Mouse (Mus musculus) forebrain, postnatal 0 days (tissue): ENCODE results near the gene Asb5. TPM values are rescaled to one million over a fixed set of nuclear protein-coding genes. Genes with fewer than 3 reads are reported as not detected.
"Not testable (repeated sequence)": the region's sequence is repeated elsewhere in the genome, so short reads cannot be mapped to it uniquely, and the experiment has no call there.

Experiments
- ATAC-seq: fragments of 200-750 bp; cut with Nextera tagmentation; 2 replicates; pipeline ENCODE4 v1.8.0; 2017; ENCODE audit warnings: mild to moderate bottlenecking, moderate library complexity
- DNase-seq: peaks from one replicate; pipeline ENCODE4 v3.0.0-alpha.2; 2015
- H3K27ac ChIP-seq: fragments of 300-500 bp; sonication (generic); 2 replicates; pipeline ENCODE4 v1.5.1; 2014; ENCODE audit warnings: low read depth, mild to moderate bottlenecking, antibody characterized with exemption, low read length, moderate library complexity, mixed read lengths
- H3K27me3 ChIP-seq: fragments of 300-500 bp; sonication (generic); 2 replicates; pipeline ENCODE4 v1.6.1; 2014; ENCODE audit warnings: mild to moderate bottlenecking, low read length, mixed read lengths; ENCODE audit not compliant: insufficient read depth
- H3K36me3 ChIP-seq: fragments of 300-500 bp; sonication (generic); 2 replicates; pipeline ENCODE4 v1.6.1; 2014; ENCODE audit warnings: mild to moderate bottlenecking, moderate library complexity; ENCODE audit not compliant: insufficient read depth
- H3K4me1 ChIP-seq: fragments of 300-500 bp; sonication (generic); 2 replicates; pipeline ENCODE4 v1.6.1; 2014; ENCODE audit warnings: antibody characterized with exemption; ENCODE audit not compliant: insufficient read depth
- H3K4me2 ChIP-seq: fragments of 300-500 bp; sonication (generic); 2 replicates; pipeline ENCODE4 v1.6.1; 2014; ENCODE audit warnings: low read depth, mild to moderate bottlenecking, moderate library complexity
- H3K4me3 ChIP-seq: fragments of 300-500 bp; sonication (generic); 2 replicates; pipeline ENCODE4 v1.5.1; 2014; ENCODE audit warnings: low read depth, low read length, mixed read lengths
- H3K9ac ChIP-seq: fragments of 300-500 bp; sonication (generic); 2 replicates; pipeline ENCODE4 v1.6.1; 2014; ENCODE audit warnings: mild to moderate bottlenecking
- H3K9me3 ChIP-seq: fragments of 300-500 bp; sonication (generic); 2 replicates; pipeline ENCODE4 v1.6.1; 2016; ENCODE audit warnings: low read length
- CTCF ChIP-seq: sonication (generic); IDR thresholded peaks from 2 replicates; pipeline ENCODE4 v1.5.1; 2016; ENCODE audit warnings: antibody characterized with exemption, control low read depth, low read depth
- WGBS: fragments of 180-500 bp; shearing (Covaris S2); extraction: QIAGEN DNeasy Blood & Tissue Kit; methylation state at CpG from one replicate; pipeline ENCODE4 v1.1.7; 2014; 5-methylcytosine and 5-hydroxymethylcytosine counted together
- polyA plus RNA-seq: library from polyadenylated mRNA; unstranded; fragments of >200 nt; fragmentation: Nextera tagmentation; extraction: Ambion mirVana; gene quantifications from 2 replicates; pipeline ENCODE4 v1.2.1, GENCODE M21; 2015
- total RNA-seq: library from RNA; depleted of rRNA; stranded (reverse); fragments of >200 nt; gene quantifications from 2 replicates; pipeline ENCODE4 v1.2.3, GENCODE M21; 2014; rRNA removed

The Asb5 gene
- total and polyA plus RNA-seq, 2 experiments from 2014 or later = 2.2 to 10.2 TPM

GRCm38 (mm10) chr8:54596940-54597339, 67.6 kb downstream of the Asb5 start:
- WGBS = 60% methylated on average over 2 of the region's 2 CpGs
- ATAC-seq = no peak; the same call in 1 of the 2 replicates

GRCm38 (mm10) chr8:54597386-54597785, 68.0 kb downstream of the Asb5 start:
- H3K4me3 ChIP-seq = no peak overlapping the region
- WGBS = 84% methylated on average over 2 of the region's 2 CpGs

More at GRCm38 (mm10) chr8:54596940-54597339, 67.6 kb downstream of the Asb5 start:
- Histone ChIP-seq H3K4me2 (no peak overlapping the region), H3K9ac (no peak overlapping the region), H3K27ac (no peak overlapping the region), H3K4me1 (peaks cover 13% of the 10 kb centered on the region), H3K36me3 (no peaks in the 10 kb centered on the region), H3K9me3 (no peaks in the 10 kb centered on the region), H3K27me3 (no peaks in the 10 kb centered on the region), H3K4me3 (no peak overlapping the region)
- DNase-seq = peak; percentile 47
- no peak for TF ChIP-seq CTCF

DNA sequence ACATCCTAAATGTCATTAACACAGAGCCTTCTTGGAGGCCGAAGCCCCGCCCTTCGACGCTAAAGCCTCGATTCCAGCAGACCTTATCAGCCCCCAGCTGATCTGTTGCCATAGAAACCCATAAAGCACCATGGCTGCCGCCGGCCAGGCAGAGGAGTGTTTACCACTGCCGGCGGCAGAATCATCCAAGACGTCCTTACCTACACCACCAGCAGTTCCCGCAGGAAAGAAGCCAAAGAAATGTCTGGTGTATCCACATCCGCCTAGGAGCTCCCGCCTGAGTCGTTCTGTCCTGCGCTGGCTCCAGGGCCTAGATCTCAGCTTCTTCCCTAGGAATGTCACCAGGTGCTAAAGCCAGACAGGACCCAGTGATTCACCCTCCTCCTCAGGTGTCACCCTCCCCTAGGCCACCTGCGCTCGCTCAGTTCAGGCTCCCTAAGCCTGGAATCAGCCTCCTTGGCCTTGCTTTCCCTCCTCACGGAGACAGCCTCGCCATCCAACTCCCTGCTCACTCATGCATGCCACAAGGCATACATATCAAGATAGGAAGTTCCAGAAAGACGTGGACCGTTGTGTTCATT, 71.4 kb downstream of the Asb5 start, which contains the start of gene Spata4:
Gene Spata4, plus strand, starts transcription at position 111 of the 581 bp plus-strand sequence.
- Histone ChIP-seq H3K4me3 (peak within 1 kb of the TSS; percentile 25), H3K9me3 (no peaks in the 10 kb centered on the region), H3K36me3 (no peaks in the 10 kb centered on the region), H3K27me3 (no peaks in the 10 kb centered on the region), H3K27ac (peak within 1 kb of the TSS; percentile 50; the same call in 1 of the 2 replicates), H3K9ac (peak within 1 kb of the TSS; percentile 51), H3K4me1 (peaks cover 7% of the 10 kb centered on the region), H3K4me2 (peak within 1 kb of the TSS; percentile 52)
- 6% methylated on average over 21 of the region's 21 CpGs for WGBS
- DNase-seq = peak; percentile 73
- TF ChIP-seq CTCF = no peak
- peak; percentile 89 for ATAC-seq

More at GRCm38 (mm10) chr8:54597386-54597785, 68.0 kb downstream of the Asb5 start:
- H3K27me3 ChIP-seq = no peaks in the 10 kb centered on the region
- peaks cover 13% of the 10 kb centered on the region for H3K4me1 ChIP-seq
- H3K9ac ChIP-seq = no peak overlapping the region
- ATAC-seq (no peak), DNase-seq (no peak)
- no peak overlapping the region for H3K27ac ChIP-seq
- H3K4me2 ChIP-seq = no peak overlapping the region
- no peaks in the 10 kb centered on the region for H3K36me3 ChIP-seq
- H3K9me3 ChIP-seq = no peaks in the 10 kb centered on the region
- no peak for TF ChIP-seq CTCF

DNA sequence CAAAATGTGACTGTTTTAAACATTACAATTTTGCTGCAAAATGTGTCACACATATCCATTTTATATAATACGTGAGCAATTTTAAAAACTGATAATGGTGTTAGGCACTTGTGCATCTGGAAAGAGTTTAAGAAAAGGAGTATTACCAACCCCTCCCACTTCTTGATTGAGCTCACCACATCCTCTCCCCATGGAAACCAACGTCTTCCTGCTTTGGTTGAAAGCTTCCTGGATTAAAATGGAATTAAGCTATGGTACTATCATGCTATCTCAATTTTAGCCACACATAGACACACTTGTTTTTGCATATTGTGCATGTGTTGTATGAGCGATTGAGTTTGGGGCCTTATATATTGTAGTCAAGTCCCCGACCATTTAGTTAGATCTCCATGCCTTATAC, 74.1 kb downstream of the Asb5 start:
- Histone ChIP-seq H3K4me1 (peaks cover 7% of the 10 kb centered on the region), H3K9me3 (no peaks in the 10 kb centered on the region), H3K27ac (no peak overlapping the region), H3K9ac (no peak overlapping the region), H3K4me3 (no peak overlapping the region), H3K36me3 (no peaks in the 10 kb centered on the region), H3K27me3 (no peaks in the 10 kb centered on the region), H3K4me2 (no peak overlapping the region)
- TF ChIP-seq CTCF = no peak
- 80% methylated on average over 4 of the region's 4 CpGs for WGBS
- ATAC-seq (no peak), DNase-seq (no peak)

DNA sequence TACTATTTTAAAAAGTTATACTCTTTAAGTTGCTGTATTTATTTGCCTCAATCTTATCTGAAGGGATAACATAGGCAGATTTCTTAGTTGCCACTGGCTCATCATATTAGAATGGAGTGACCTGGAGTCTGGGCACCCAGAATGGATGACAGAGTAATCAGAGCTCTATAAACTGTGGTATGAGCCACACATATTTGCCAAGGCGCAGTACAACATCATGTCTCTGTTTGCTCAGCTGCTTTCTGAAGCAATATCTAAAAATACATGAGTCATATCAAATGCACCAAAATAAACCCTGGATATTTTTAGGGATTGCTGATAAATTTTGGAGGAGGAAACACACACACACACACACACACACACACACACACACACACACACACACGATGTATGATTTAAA, 80.0 kb downstream of the Asb5 start:
- H3K9ac ChIP-seq = no peak overlapping the region

GRCm38 (mm10) chr8:54610238-54610637, 80.9 kb downstream of the Asb5 start:
- Histone ChIP-seq H3K4me2 (no peak overlapping the region), H3K27me3 (no peaks in the 10 kb centered on the region), H3K9me3 (no peaks in the 10 kb centered on the region), H3K27ac (no peak overlapping the region), H3K4me1 (no peaks in the 10 kb centered on the region), H3K9ac (no peak overlapping the region), H3K4me3 (no peak overlapping the region), H3K36me3 (no peaks in the 10 kb centered on the region)
- WGBS = 68% methylated on average over 4 of the region's 4 CpGs
- DNase-seq (no peak), ATAC-seq (no peak)
- TF ChIP-seq CTCF = no peak

More for the DNA sequence above, 80.0 kb downstream of the Asb5 start:
- Histone ChIP-seq H3K4me2 (no peak overlapping the region), H3K27me3 (no peaks in the 10 kb centered on the region), H3K4me3 (no peak overlapping the region), H3K27ac (no peak overlapping the region), H3K4me1 (no peaks in the 10 kb centered on the region), H3K36me3 (no peaks in the 10 kb centered on the region), H3K9me3 (no peaks in the 10 kb centered on the region)
- ATAC-seq (no peak), DNase-seq (no peak)
- no peak for TF ChIP-seq CTCF
- 80% methylated on average over 2 of the region's 2 CpGs for WGBS

DNA sequence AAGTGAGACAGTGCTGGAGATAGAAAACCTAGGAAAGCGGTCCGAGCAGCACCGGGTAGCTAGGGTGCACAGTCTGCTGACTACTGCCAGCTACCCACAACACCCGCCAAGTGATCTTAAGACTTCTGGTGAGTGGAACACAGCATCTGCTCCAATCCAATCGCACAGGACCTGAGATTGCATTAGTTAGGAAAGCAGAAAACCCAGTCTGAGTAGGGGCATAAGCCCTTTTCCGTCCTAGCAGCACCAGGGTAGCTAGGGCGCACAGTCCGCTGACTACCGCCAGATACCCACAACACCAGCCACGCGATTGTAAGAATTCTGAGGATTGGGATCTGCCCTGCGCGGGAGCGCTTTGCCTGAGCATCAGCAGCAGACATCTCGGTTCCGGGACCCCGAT, 87.3 kb downstream of the Asb5 start:
- H3K4me2 ChIP-seq, H3K27me3 ChIP-seq, ATAC-seq, H3K4me1 ChIP-seq, DNase-seq, H3K4me3 ChIP-seq, H3K9me3 ChIP-seq, H3K9ac ChIP-seq, H3K27ac ChIP-seq, H3K36me3 ChIP-seq: not testable (repeated sequence)
- 96% methylated on average over 17 of the region's 17 CpGs for WGBS

Other genes with a start within 250 kb of the Asb5 start
- 39.4 and 48.5 TPM in 2 replicates for gene Spcs3, start 418 bp downstream of the Asb5 start, total RNA-seq
- gene Spcs3, start 418 bp downstream of the Asb5 start, polyA plus RNA-seq = 29.9 and 39.3 TPM in 2 replicates
- 0.77 TPM in 1 of 2 replicates, not detected in the other for gene Spata4, start 71.2 kb downstream of the Asb5 start, total RNA-seq
- 0.23 and 0.48 TPM in 2 replicates for gene Spata4, start 71.2 kb downstream of the Asb5 start, polyA plus RNA-seq